Mouse (Mus musculus): ENCODE data around the gene Elmo1.

Gene Elmo1

GRCm38 (mm10) chr13:20517702-20518101 is 427.3 kb downstream of the Elmo1 start:
- no peak for DNase-seq (ENCODE audit: low read depth, low spot score)

- no peak for DNase-seq (ENCODE audit: low read depth, low spot score)
Observed at GRCm38 (mm10) chr13:20521492-20521891, 431.1 kb downstream of the Elmo1 start.

GRCm38 (mm10) chr13:20523671-20524070 is 433.3 kb downstream of the Elmo1 start:
- no peak for DNase-seq (ENCODE audit: low read depth, low spot score)

- DNase-seq (ENCODE audit: low read depth, low spot score): no peak
Observed at GRCm38 (mm10) chr13:20525844-20526243, 435.4 kb downstream of the Elmo1 start.

- no peak for DNase-seq (ENCODE audit: low read depth, low spot score)
Observed at GRCm38 (mm10) chr13:20537053-20537452, 446.7 kb downstream of the Elmo1 start.

- no peak for DNase-seq (ENCODE audit: low read depth, low spot score)
Observed at GRCm38 (mm10) chr13:20537487-20537886, 447.1 kb downstream of the Elmo1 start.

GRCm38 (mm10) chr13:20538216-20539070 is 448.0 kb downstream of the Elmo1 start:
- DNase-seq (ENCODE audit: low read depth, low spot score): no peak

GRCm38 (mm10) chr13:20539631-20540030 is 449.2 kb downstream of the Elmo1 start:
- DNase-seq (ENCODE audit: low read depth, low spot score): no peak

- DNase-seq (ENCODE audit: low read depth, low spot score): no peak
Observed at GRCm38 (mm10) chr13:20546568-20547204, 456.3 kb downstream of the Elmo1 start.

- DNase-seq (ENCODE audit: low read depth, low spot score): peak; percentile 33
Observed at GRCm38 (mm10) chr13:20549983-20550382, 459.6 kb downstream of the Elmo1 start.

- no peak for DNase-seq (ENCODE audit: low read depth, low spot score)
Observed at GRCm38 (mm10) chr13:20551559-20551958, 461.2 kb downstream of the Elmo1 start.

GRCm38 (mm10) chr13:20555853-20556452 is 465.6 kb downstream of the Elmo1 start:
- DNase-seq (ENCODE audit: low read depth, low spot score): no peak

GRCm38 (mm10) chr13:20556739-20557138 is 466.3 kb downstream of the Elmo1 start:
- no peak for DNase-seq (ENCODE audit: low read depth, low spot score)

- no peak for DNase-seq (ENCODE audit: low read depth, low spot score)
Observed at GRCm38 (mm10) chr13:20557156-20557555, 466.8 kb downstream of the Elmo1 start.

- no peak for DNase-seq (ENCODE audit: low read depth, low spot score)
Observed at GRCm38 (mm10) chr13:20558376-20558775, 468.0 kb downstream of the Elmo1 start.

- DNase-seq (ENCODE audit: low read depth, low spot score): no peak
Observed at GRCm38 (mm10) chr13:20564414-20564813, 474.0 kb downstream of the Elmo1 start.

- no peak for DNase-seq (ENCODE audit: low read depth, low spot score)
Observed at GRCm38 (mm10) chr13:20575186-20575585, 484.8 kb downstream of the Elmo1 start.

GRCm38 (mm10) chr13:20585868-20586267 is 495.5 kb downstream of the Elmo1 start:
- no peak for DNase-seq (ENCODE audit: low read depth, low spot score)

GRCm38 (mm10) chr13:20586462-20586861 is 496.1 kb downstream of the Elmo1 start:
- DNase-seq (ENCODE audit: low read depth, low spot score): no peak

GRCm38 (mm10) chr13:20590983-20591382 is 500.6 kb downstream of the Elmo1 start:
- no peak for DNase-seq (ENCODE audit: low read depth, low spot score)

- DNase-seq (ENCODE audit: low read depth, low spot score): no peak
Observed at GRCm38 (mm10) chr13:20597307-20597706, 506.9 kb downstream of the Elmo1 start.

GRCm38 (mm10) chr13:20598618-20599017 is 508.2 kb downstream of the Elmo1 start:
- no peak for DNase-seq (ENCODE audit: low read depth, low spot score)

GRCm38 (mm10) chr13:20600246-20600645 is 509.9 kb downstream of the Elmo1 start:
- DNase-seq (ENCODE audit: low read depth, low spot score): no peak
